Mouse (Mus musculus): ENCODE measurements around the gene Gpr85. TPM values are rescaled to one million over a fixed set of nuclear protein-coding genes. Genes with fewer than 3 reads are reported as not detected.

Gene Gpr85
- polyA plus RNA-seq, 1 experiment from 2014 or later, result 5.7 TPM

DNA sequence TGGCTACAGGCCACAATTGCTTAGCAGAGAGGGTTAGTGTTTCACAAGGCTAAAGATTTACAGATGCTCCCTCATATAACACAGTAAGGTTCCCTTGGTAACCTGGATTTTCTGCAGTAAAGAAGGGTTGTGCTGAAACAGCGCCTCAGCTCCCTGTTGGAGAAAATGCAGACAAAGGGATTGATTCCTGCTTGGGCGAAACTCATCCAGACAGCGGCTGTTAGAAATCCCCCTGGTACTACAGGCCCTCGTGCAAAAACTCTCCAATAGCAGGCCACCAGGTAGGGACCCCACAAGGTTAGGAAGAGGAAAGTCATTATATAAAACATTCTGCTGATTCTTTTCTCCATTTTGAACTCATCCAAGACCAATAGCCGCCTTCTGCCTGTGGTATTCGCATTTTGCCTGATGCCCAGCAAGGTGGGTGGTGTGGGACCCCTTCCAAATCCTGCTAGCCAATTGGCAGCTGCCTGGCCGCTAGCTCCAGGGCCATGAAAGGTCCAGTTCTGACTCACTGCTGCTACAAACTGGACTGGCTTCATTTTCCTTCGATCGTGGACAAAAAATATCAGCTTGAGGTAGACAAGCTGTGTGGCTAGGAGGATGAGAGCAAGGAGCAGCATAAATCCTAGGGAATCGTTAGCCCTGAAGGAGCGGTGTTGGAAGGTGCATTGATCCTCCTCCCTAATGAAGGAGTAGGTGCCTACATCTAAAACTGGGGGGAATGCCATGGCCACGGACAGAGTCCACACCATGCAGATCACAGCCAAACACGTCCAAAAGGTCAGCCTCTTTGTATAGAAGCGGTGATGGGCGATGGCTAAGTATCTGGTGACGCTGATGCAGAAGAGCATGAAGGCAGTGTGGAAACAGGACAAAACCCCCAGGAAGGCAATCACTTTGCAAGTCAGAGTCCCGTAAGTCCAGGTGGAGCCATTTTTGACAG, 3.7 kb downstream of the Gpr85 start:
- ATAC-seq (replicated peaks; ENCODE audit: low FRiP score), result no peak
- H3K36me3 ChIP-seq (ENCODE audit: control insufficient read depth, insufficient read depth, low read length), result no peaks in the 10 kb centered on the region
- no peaks in the 10 kb centered on the region for H3K9me3 ChIP-seq (ENCODE audit: control insufficient read depth, low read length)
- no peak overlapping the region for H3K4me2 ChIP-seq
- no peak overlapping the region for H3K27ac ChIP-seq (ENCODE audit: low read depth, low read length)
- H3K4me1 ChIP-seq (replicated peaks; ENCODE audit: control insufficient read depth, insufficient read depth, low read length), result no peaks in the 10 kb centered on the region
- no peak overlapping the region for H3K4me3 ChIP-seq (ENCODE audit: low read depth, low read length)
- H3K9ac ChIP-seq (ENCODE audit: low read depth, low read length), result no peak overlapping the region
- H3K27me3 ChIP-seq (replicated peaks; ENCODE audit: control insufficient read depth, insufficient read depth, low read length), result peaks cover 6% of the 10 kb centered on the region; the same call in 1 of the 2 replicates
- no peak for DNase-seq (ENCODE audit: low spot score)
- WGBS, result 67% methylated on average over 17 of the region's 17 CpGs

DNA sequence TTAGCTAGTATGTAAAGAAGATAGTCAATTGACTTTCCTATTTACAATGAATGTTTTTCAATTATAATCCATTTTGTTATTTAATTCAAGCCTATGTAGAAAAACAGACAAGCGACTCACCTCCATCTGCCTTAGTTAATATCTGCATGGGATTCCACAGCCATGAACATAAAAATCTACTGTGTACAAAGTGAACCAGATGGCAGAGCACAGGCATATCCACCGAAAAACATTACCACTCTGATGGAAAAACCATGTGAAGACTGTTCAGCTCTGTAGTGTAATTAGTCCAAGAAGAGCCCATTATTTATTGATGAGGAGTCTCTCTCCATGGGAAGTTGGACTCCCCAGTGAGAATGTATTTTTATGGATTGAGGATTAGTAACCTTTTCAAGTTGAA, 7.0 kb downstream of the Gpr85 start:
- Histone ChIP-seq H3K27ac (ENCODE audit: low read depth, low read length) (no peak overlapping the region), H3K9ac (ENCODE audit: low read depth, low read length) (no peak overlapping the region), H3K4me1 (replicated peaks; ENCODE audit: control insufficient read depth, insufficient read depth, low read length) (no peaks in the 10 kb centered on the region), H3K9me3 (ENCODE audit: control insufficient read depth, low read length) (no peaks in the 10 kb centered on the region), H3K4me3 (ENCODE audit: low read depth, low read length) (no peak overlapping the region), H3K36me3 (ENCODE audit: control insufficient read depth, insufficient read depth, low read length) (no peaks in the 10 kb centered on the region), H3K27me3 (replicated peaks; ENCODE audit: control insufficient read depth, insufficient read depth, low read length) (peaks cover 6% of the 10 kb centered on the region; the same call in 1 of the 2 replicates), H3K4me2 (no peak overlapping the region)
- WGBS, result 76% methylated on average over 2 of the region's 2 CpGs
- DNase-seq (ENCODE audit: low spot score) (no peak), ATAC-seq (replicated peaks; ENCODE audit: low FRiP score) (no peak)

DNA sequence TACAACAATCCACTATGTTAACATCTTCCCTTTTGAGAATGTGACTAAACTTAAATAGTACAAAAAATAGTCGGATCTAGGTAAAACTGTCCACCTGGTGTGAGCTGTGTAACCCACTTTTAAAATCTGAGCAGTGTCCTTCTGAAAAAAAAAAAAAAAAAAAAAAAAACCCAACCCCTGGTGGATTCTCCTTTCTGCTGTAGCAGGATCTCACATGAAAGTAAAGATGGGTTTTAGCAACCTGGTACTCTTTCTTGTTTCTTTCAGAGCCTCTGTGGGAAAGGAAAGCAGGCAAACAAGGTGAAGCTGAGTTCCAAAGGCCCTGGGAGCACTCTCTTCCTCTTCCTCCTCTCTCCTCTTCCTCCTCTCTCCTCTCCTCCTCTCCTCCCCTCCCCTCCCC, 10.9 kb downstream of the Gpr85 start:
- Histone ChIP-seq H3K27me3 (replicated peaks; ENCODE audit: control insufficient read depth, insufficient read depth, low read length) (no peaks in the 10 kb centered on the region), H3K36me3 (ENCODE audit: control insufficient read depth, insufficient read depth, low read length) (no peaks in the 10 kb centered on the region), H3K4me2 (no peak overlapping the region), H3K4me1 (replicated peaks; ENCODE audit: control insufficient read depth, insufficient read depth, low read length) (no peaks in the 10 kb centered on the region), H3K9me3 (ENCODE audit: control insufficient read depth, low read length) (no peaks in the 10 kb centered on the region), H3K9ac (ENCODE audit: low read depth, low read length) (no peak overlapping the region), H3K4me3 (ENCODE audit: low read depth, low read length) (no peak overlapping the region), H3K27ac (ENCODE audit: low read depth, low read length) (no peak overlapping the region)
- 65% methylated on average over 1 of the region's 1 CpGs for WGBS
- no peak for ATAC-seq (replicated peaks; ENCODE audit: low FRiP score)
- DNase-seq (ENCODE audit: low spot score), result no peak

DNA sequence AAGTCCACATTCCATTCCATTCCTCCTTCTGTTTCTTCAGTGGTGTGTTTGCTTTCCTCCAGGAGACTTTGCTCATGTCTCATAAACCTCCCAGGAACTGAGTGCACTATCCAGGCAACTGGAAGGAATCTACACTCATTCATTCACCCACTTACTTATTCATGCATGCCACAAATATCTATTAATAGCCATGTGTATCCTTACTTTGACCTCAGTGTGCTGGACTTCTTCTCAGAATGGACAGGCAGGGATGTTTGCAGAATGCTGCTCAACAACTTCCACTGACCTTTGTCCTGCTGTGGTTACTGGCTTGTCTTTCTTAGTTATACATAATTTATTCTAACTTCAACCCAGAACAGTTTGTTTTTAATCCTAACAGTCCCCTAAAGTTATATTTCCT, 23.1 kb downstream of the Gpr85 start:
- Histone ChIP-seq H3K4me2 (no peak overlapping the region), H3K4me1 (replicated peaks; ENCODE audit: control insufficient read depth, insufficient read depth, low read length) (no peaks in the 10 kb centered on the region), H3K9ac (ENCODE audit: low read depth, low read length) (no peak overlapping the region), H3K27me3 (replicated peaks; ENCODE audit: control insufficient read depth, insufficient read depth, low read length) (no peaks in the 10 kb centered on the region), H3K4me3 (ENCODE audit: low read depth, low read length) (no peak overlapping the region), H3K9me3 (ENCODE audit: control insufficient read depth, low read length) (no peaks in the 10 kb centered on the region), H3K36me3 (ENCODE audit: control insufficient read depth, insufficient read depth, low read length) (no peaks in the 10 kb centered on the region), H3K27ac (ENCODE audit: low read depth, low read length) (no peak overlapping the region)
- ATAC-seq (replicated peaks; ENCODE audit: low FRiP score) (no peak), DNase-seq (ENCODE audit: low spot score) (no peak)

DNA sequence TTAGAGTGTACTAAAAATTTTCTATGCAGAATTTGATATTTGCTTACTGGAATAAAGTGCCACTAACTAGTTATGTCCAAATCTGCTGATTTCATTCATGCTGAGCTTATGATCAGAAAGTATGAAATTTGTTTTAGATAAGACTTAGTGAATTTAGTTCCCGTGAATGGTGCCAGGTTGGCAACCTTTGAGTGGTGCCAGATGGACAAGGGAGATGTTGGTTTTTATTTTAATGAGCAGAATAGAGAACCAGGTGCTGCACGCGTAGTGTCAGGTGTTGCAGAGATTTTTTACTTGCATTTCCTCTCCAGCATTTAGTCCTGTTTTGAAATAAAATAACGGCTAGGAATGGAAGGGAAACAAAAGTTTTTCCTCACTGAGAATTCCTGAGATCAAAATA, 27.6 kb downstream of the Gpr85 start:
- no peak for DNase-seq (ENCODE audit: low spot score)
- ATAC-seq (replicated peaks; ENCODE audit: low FRiP score), result no peak
- Histone ChIP-seq H3K27me3 (replicated peaks; ENCODE audit: control insufficient read depth, insufficient read depth, low read length) (no peaks in the 10 kb centered on the region), H3K4me1 (replicated peaks; ENCODE audit: control insufficient read depth, insufficient read depth, low read length) (no peaks in the 10 kb centered on the region), H3K36me3 (ENCODE audit: control insufficient read depth, insufficient read depth, low read length) (no peaks in the 10 kb centered on the region), H3K27ac (ENCODE audit: low read depth, low read length) (no peak overlapping the region), H3K9ac (ENCODE audit: low read depth, low read length) (no peak overlapping the region), H3K9me3 (ENCODE audit: control insufficient read depth, low read length) (no peaks in the 10 kb centered on the region), H3K4me3 (ENCODE audit: low read depth, low read length) (no peak overlapping the region), H3K4me2 (no peak overlapping the region)
- WGBS, result 86% methylated on average over 4 of the region's 4 CpGs

DNA sequence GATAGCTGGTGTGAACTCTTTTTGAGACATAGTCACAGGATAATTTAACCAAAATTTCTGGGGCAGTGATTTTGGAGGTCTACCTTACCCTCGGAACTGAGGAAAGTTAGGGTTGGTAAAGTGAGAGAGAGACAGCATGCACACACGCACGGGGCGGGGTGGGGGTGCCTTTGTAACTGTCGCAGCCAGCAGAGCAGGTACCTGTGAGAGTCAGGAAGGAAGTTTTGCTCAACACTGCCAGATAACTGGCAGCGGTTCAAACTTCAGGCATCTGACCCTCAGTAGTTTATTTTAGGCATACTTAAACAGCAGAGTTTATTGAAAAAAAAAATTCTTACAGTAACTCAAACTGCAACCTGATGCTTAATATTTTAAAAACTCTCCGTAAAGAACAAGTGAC, 39.7 kb downstream of the Gpr85 start:
- Histone ChIP-seq H3K4me3 (ENCODE audit: low read depth, low read length) (no peak overlapping the region), H3K9ac (ENCODE audit: low read depth, low read length) (no peak overlapping the region), H3K4me1 (replicated peaks; ENCODE audit: control insufficient read depth, insufficient read depth, low read length) (no peaks in the 10 kb centered on the region), H3K9me3 (ENCODE audit: control insufficient read depth, low read length) (no peaks in the 10 kb centered on the region), H3K27ac (ENCODE audit: low read depth, low read length) (no peak overlapping the region), H3K27me3 (replicated peaks; ENCODE audit: control insufficient read depth, insufficient read depth, low read length) (no peaks in the 10 kb centered on the region), H3K4me2 (no peak overlapping the region), H3K36me3 (ENCODE audit: control insufficient read depth, insufficient read depth, low read length) (no peaks in the 10 kb centered on the region)
- 44% methylated on average over 7 of the region's 7 CpGs for WGBS
- no peak for ATAC-seq (replicated peaks; ENCODE audit: low FRiP score)
- no peak for DNase-seq (ENCODE audit: low spot score)

DNA sequence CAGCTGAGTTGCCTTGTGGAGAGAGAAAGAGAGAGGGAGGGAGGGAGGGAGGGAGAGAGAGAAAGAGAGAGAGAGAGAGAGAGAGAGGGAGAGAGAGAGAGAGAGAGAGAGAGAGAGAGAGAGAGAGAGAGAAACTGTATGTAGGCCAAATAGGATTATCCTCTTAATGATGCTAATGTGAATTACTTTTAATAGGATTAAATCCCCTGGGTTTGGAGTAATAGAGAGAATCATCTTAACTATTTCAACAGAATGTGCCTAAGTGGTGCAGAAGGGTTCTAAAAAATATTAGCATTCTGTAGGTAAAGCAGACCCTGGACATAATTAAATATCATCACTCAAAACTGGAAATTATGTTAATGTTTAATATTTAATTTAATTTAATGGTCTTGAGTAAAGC, 42.4 kb downstream of the Gpr85 start:
- Histone ChIP-seq H3K9ac (ENCODE audit: low read depth, low read length) (no peak overlapping the region), H3K27ac (ENCODE audit: low read depth, low read length) (no peak overlapping the region), H3K27me3 (replicated peaks; ENCODE audit: control insufficient read depth, insufficient read depth, low read length) (no peaks in the 10 kb centered on the region), H3K4me1 (replicated peaks; ENCODE audit: control insufficient read depth, insufficient read depth, low read length) (no peaks in the 10 kb centered on the region), H3K4me3 (ENCODE audit: low read depth, low read length) (no peak overlapping the region), H3K36me3 (ENCODE audit: control insufficient read depth, insufficient read depth, low read length) (no peaks in the 10 kb centered on the region), H3K4me2 (no peak overlapping the region), H3K9me3 (ENCODE audit: control insufficient read depth, low read length) (no peaks in the 10 kb centered on the region)
- DNase-seq (ENCODE audit: low spot score), result no peak
- ATAC-seq (replicated peaks; ENCODE audit: low FRiP score), result no peak
